Mouse (Mus musculus): Measurements from ENCODE around the gene Herpud2.

DNA sequence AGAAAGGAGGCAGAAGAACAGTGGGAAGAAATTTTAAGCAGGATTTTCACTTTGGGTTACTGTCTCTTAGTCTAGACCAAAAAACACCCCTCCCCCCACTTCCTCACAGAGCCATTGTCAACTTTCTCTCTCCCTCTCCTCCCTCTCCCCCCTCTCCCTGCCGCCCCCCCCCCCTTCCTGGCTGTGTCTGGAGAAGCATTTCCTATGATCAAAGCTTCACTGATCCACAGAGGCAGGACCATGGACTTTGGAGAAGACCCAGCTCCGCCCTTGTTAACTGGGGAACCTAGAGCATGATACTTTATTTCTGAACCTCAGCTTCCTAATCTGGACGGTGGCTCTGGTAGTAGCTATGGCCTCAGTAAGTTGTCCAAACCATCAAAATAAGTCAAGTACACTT lies 92.9 kb downstream of the Herpud2 start:
- TF ChIP-seq CTCF (IDR thresholded peaks at IDR 0.05; ENCODE audit: borderline replicate concordance, insufficient read depth, low read depth, low read length) (no peak), POLR2A (IDR thresholded peaks at IDR 0.05; ENCODE audit: borderline replicate concordance, insufficient read depth, low read length) (no peak)

Measured in cerebellum, adult 2 months (tissue).